Mouse (Mus musculus) liver, adult 2 months (tissue): ENCODE measurements around the gene Actr3. TPM values are rescaled to one million over a fixed set of nuclear protein-coding genes. Genes with fewer than 3 reads are reported as not detected.

Experiments used
- DNase-seq: peaks from one replicate; pipeline ENCODE4 v3.0.0-alpha.2; 2011; ENCODE audit warnings: low read depth, low spot score; ENCODE audit errors: extremely low read depth
- H3K27ac ChIP-seq: fragments of 200-500 bp; replicated peaks from 2 replicates; pipeline ENCODE4 v1.5.1; 2012; ENCODE audit warnings: low read depth, mild to moderate bottlenecking, control low read depth, inconsistent platforms, low read length; ENCODE audit not compliant: insufficient read depth
- H3K27me3 ChIP-seq: fragments of 200-500 bp; 2 replicates; pipeline ENCODE4 v1.6.1; 2012; ENCODE audit warnings: mild to moderate bottlenecking, moderate library complexity, low read length, inconsistent platforms; ENCODE audit not compliant: control insufficient read depth, insufficient read depth
- H3K36me3 ChIP-seq: fragments of 200-500 bp; 2 replicates; pipeline ENCODE4 v1.6.1; 2012; ENCODE audit warnings: low read length, inconsistent platforms; ENCODE audit not compliant: control insufficient read depth, insufficient read depth
- H3K4me1 ChIP-seq: fragments of 200-500 bp; 2 replicates; pipeline ENCODE4 v1.6.1; 2011; ENCODE audit warnings: low read length; ENCODE audit not compliant: control insufficient read depth, insufficient read depth
- H3K4me3 ChIP-seq: fragments of 200-500 bp; 2 replicates; pipeline ENCODE4 v1.5.1; 2011; ENCODE audit warnings: low read depth, mild to moderate bottlenecking, control low read depth, low read length, moderate library complexity; ENCODE audit not compliant: insufficient read depth
- H3K79me2 ChIP-seq: fragments of 200-500 bp; 2 replicates; pipeline ENCODE4 v1.6.1; 2012; ENCODE audit warnings: inconsistent platforms, mild to moderate bottlenecking, low read length, moderate library complexity; ENCODE audit not compliant: control insufficient read depth, insufficient read depth
- H3K9ac ChIP-seq: fragments of 200-500 bp; 2 replicates; pipeline ENCODE4 v1.6.1; 2012; ENCODE audit warnings: low read depth, mild to moderate bottlenecking, control low read depth, inconsistent platforms, low read length
- CTCF ChIP-seq: fragments of 200-500 bp; IDR thresholded peaks from 2 replicates; pipeline ENCODE4 v1.5.1; 2011; ENCODE audit warnings: low read depth, low read length, control low read depth
- POLR2A ChIP-seq: fragments of 200-500 bp; IDR thresholded peaks from 2 replicates; pipeline ENCODE4 v1.6.1; 2011; ENCODE audit warnings: low read length, control low read depth; ENCODE audit not compliant: insufficient read depth; ENCODE audit errors: extremely low read depth
- WGBS: fragments of 180-500 bp; shearing (Covaris S2); methylation state at CpG from one replicate; pipeline ENCODE4 v1.1.7; 2018; 5-methylcytosine and 5-hydroxymethylcytosine counted together
- polyA plus RNA-seq: library from polyadenylated mRNA; depleted of rRNA; stranded (reverse); fragments of >200 nt; gene quantifications from 2 replicates; pipeline ENCODE4 v1.2.3, GENCODE M21; 2012; rRNA removed
- total RNA-seq: library from RNA; depleted of rRNA; stranded (reverse); fragments of >200 nt; gene quantifications from 2 replicates; pipeline ENCODE4 v1.2.3, GENCODE M21; 2014; rRNA removed

Actr3 gene
- total RNA-seq (77.0 and 84.1 TPM in 2 replicates), polyA plus RNA-seq (15.5 and 16.0 TPM in 2 replicates)

- H3K4me1 ChIP-seq = peaks cover 13% of the 10 kb centered on the region; the same call in 1 of the 2 replicates
- DNase-seq = peak; percentile 90
- H3K27ac ChIP-seq = peak within 1 kb of the TSS; percentile 87
These were observed at the start of gene Actr3 for GRCm38 (mm10) chr1:125435369-125436135. Gene Actr3, minus strand, starts transcription at chr1:125435727.

DNA sequence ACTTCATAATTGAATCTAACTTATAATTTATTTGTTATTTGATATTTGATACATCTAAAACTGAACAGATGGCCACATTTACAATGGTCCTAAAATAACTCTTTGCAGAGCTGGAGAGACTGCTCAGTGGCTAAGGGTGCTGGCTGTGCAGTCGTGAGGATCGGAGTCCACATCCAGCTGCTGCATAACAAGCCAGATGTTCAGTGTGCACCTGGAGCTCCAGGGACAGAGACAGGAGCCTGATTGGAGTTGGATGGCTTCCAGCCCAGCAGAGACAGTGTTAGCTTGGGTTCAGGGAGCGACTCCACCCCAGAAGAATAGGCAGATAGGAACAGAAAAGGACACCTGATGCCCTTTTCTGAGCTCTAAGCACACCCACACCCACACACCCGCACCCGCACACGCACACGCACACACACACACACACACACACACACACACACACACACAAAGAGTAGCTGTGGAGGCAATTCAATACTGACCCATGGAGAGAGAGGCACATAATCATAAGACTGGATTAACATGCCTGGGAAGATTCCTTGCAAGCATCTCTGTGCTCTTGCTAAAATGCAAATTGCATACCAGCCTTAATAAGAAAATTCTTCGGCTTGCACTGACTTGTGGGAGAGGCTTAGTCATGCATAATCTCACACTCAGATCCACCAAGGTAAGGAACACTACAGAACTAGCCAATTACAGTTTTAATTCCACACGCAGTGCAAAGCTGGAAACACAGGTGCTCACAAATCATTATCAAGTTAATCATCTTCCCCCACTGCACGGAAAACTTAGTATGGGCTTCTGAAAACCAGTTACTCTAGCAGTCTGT is 47.1 kb upstream of the Actr3 start:
- TF ChIP-seq CTCF = no peak
- TF ChIP-seq POLR2A = no peak
- Histone ChIP-seq H3K79me2 (no peaks in the 10 kb centered on the region), H3K4me1 (no peaks in the 10 kb centered on the region), H3K27me3 (no peaks in the 10 kb centered on the region), H3K9ac (no peak overlapping the region), H3K36me3 (no peaks in the 10 kb centered on the region), H3K4me3 (no peak overlapping the region), H3K27ac (no peak overlapping the region)
- 36% methylated on average over 10 of the region's 10 CpGs for WGBS
- DNase-seq = no peak

More at GRCm38 (mm10) chr1:125435369-125436135, at the start of gene Actr3:
- under 1% methylated on average over 48 of the region's 59 CpGs for WGBS
- Histone ChIP-seq H3K36me3 (no peaks in the 10 kb centered on the region), H3K9ac (peak within 1 kb of the TSS; percentile 94), H3K27me3 (no peaks in the 10 kb centered on the region), H3K79me2 (peaks cover 7% of the 10 kb centered on the region; the same call in 1 of the 2 replicates), H3K4me3 (peak within 1 kb of the TSS; percentile 86)
- TF ChIP-seq CTCF = no peak
- TF ChIP-seq POLR2A = peak; percentile 80

DNA sequence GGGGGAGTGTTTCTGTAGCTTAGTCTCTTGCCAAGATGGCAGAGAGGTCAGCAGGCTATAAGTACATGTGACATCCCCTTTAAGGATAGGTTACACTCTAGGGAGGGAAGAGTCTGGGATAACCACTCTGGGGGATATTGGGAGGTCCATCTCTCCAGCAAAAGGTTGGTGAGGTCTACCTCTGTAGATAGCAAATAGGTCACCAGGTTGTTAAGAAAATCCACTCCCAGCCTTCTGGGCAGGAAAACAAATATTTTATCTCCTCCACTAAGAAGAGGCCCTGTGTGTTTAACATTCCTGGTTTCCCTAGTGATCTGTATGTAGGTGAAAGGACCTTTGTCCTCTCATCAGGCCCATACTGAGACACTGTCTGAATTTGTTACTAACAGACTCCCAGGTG is 46.3 kb upstream of the Actr3 start:
- H3K27me3 ChIP-seq = no peaks in the 10 kb centered on the region
- H3K9ac ChIP-seq = no peak overlapping the region
- TF ChIP-seq POLR2A (no peak), CTCF (no peak)
- DNase-seq = no peak
- no peak overlapping the region for H3K4me3 ChIP-seq
- no peaks in the 10 kb centered on the region for H3K36me3 ChIP-seq
- H3K79me2 ChIP-seq = no peaks in the 10 kb centered on the region
- no peak overlapping the region for H3K27ac ChIP-seq
- H3K4me1 ChIP-seq = no peaks in the 10 kb centered on the region

- H3K4me1 ChIP-seq = no peaks in the 10 kb centered on the region
- H3K36me3 ChIP-seq = no peaks in the 10 kb centered on the region
- no peaks in the 10 kb centered on the region for H3K79me2 ChIP-seq
- DNase-seq = no peak
- WGBS = 89% methylated on average over 6 of the region's 6 CpGs
- no peak overlapping the region for H3K4me3 ChIP-seq
- no peaks in the 10 kb centered on the region for H3K27me3 ChIP-seq
- TF ChIP-seq POLR2A = no peak
- TF ChIP-seq CTCF = no peak
- no peak overlapping the region for H3K9ac ChIP-seq
- H3K27ac ChIP-seq = no peak overlapping the region
These were observed 43.1 kb upstream of the Actr3 start for GRCm38 (mm10) chr1:125478588-125478987.

DNA sequence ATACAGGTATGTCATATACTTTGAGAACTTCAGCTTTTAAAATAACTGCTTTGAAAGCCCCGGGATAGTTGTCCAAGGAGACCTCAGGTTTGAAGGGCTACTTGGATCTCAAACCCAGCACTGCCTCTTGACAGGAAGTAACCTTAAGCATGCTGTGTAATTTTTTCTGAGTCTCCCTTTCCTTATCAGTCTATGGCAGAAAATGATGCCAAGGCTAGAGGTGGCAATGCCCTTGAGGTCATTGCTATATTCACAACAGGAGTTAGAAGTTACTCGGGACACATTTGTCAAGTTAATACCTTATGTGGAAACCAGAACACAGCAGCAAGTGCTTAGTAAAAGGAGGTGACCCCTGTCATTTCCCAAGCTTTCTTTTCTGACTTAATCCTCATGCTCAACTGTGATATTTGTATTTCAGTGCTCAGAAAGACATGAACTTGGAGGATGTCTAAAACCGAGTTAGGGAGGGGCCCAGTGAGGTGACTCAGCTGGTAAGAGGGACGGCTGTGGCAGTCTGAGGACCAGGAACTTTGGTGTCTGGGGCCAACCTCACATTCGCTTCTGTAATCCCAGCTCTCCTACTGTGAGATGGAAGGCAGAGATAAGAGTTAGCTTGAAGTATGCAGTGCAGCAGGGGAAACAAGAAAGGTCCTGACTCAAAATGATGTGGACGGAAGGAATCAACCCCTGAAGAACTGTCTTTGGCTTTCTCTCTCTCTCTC is 40.6 kb upstream of the Actr3 start:
- H3K27me3 ChIP-seq = no peaks in the 10 kb centered on the region
- 57% methylated on average over 6 of the region's 6 CpGs for WGBS
- no peaks in the 10 kb centered on the region for H3K79me2 ChIP-seq
- no peak for DNase-seq
- H3K4me1 ChIP-seq = no peaks in the 10 kb centered on the region
- no peak overlapping the region for H3K4me3 ChIP-seq
- TF ChIP-seq POLR2A (no peak), CTCF (no peak)
- H3K9ac ChIP-seq = no peak overlapping the region
- H3K36me3 ChIP-seq = no peaks in the 10 kb centered on the region
- no peak overlapping the region for H3K27ac ChIP-seq
